Mouse (Mus musculus) forebrain, embryonic 13.5 days (tissue): ENCODE measurements around the gene Tmem8. TPM values are rescaled to one million over a fixed set of nuclear protein-coding genes. Genes with fewer than 3 reads are reported as not detected.
A peak's percentile ranks its signal among the peaks of the same experiment; 100 is the strongest.
"Not testable (repeated sequence)": the region's sequence is repeated elsewhere in the genome, so short reads cannot be mapped to it uniquely, and the experiment has no call there.

Experiments
- ATAC-seq: fragments of 200-750 bp; cut with Nextera tagmentation; 2 replicates; pipeline ENCODE4 v1.8.0; 2017
- H3K27ac ChIP-seq: fragments of 300-500 bp; sonication (generic); 2 replicates; pipeline ENCODE4 v1.5.1; 2015; ENCODE audit warnings: inconsistent platforms, mild to moderate bottlenecking, moderate library complexity
- H3K27me3 ChIP-seq: fragments of 300-500 bp; sonication (generic); 2 replicates; pipeline ENCODE4 v1.6.1; 2015; ENCODE audit warnings: mild to moderate bottlenecking, inconsistent platforms
- H3K36me3 ChIP-seq: fragments of 300-500 bp; sonication (generic); 2 replicates; pipeline ENCODE4 v1.6.1; 2015; ENCODE audit warnings: mild to moderate bottlenecking, inconsistent platforms; ENCODE audit not compliant: poor library complexity, severe bottlenecking
- H3K4me1 ChIP-seq: fragments of 300-500 bp; sonication (generic); 2 replicates; pipeline ENCODE4 v1.6.1; 2015; ENCODE audit warnings: inconsistent platforms
- H3K4me2 ChIP-seq: fragments of 300-500 bp; sonication (generic); 2 replicates; pipeline ENCODE4 v1.6.1; 2015; ENCODE audit warnings: inconsistent platforms, mild to moderate bottlenecking, moderate library complexity
- H3K4me3 ChIP-seq: fragments of 300-500 bp; sonication (generic); 2 replicates; pipeline ENCODE4 v1.5.1; 2015; ENCODE audit warnings: mild to moderate bottlenecking, inconsistent platforms
- H3K9ac ChIP-seq: fragments of 300-500 bp; sonication (generic); 2 replicates; pipeline ENCODE4 v1.6.1; 2015; ENCODE audit warnings: mild to moderate bottlenecking, inconsistent platforms
- H3K9me3 ChIP-seq: fragments of 300-500 bp; sonication (generic); replicated peaks from 2 replicates; pipeline ENCODE4 v1.6.1; 2016; ENCODE audit warnings: inconsistent platforms
- whole genome bisulfite sequencing: fragments of 180-500 bp; shearing (Covaris S2); methylation state at CpG from one replicate; pipeline ENCODE4 v1.1.7; 2015; 5-methylcytosine and 5-hydroxymethylcytosine counted together
- polyA plus RNA-seq: library from polyadenylated mRNA; unstranded; fragments of >200 nt; fragmentation: Nextera tagmentation; extraction: Ambion mirVana; gene quantifications from 2 replicates; pipeline ENCODE4 v1.2.1, GENCODE M21; 2015

The Tmem8 gene
- polyA plus RNA-seq, 1 experiment from 2014 or later, result 1.5 TPM

DNA sequence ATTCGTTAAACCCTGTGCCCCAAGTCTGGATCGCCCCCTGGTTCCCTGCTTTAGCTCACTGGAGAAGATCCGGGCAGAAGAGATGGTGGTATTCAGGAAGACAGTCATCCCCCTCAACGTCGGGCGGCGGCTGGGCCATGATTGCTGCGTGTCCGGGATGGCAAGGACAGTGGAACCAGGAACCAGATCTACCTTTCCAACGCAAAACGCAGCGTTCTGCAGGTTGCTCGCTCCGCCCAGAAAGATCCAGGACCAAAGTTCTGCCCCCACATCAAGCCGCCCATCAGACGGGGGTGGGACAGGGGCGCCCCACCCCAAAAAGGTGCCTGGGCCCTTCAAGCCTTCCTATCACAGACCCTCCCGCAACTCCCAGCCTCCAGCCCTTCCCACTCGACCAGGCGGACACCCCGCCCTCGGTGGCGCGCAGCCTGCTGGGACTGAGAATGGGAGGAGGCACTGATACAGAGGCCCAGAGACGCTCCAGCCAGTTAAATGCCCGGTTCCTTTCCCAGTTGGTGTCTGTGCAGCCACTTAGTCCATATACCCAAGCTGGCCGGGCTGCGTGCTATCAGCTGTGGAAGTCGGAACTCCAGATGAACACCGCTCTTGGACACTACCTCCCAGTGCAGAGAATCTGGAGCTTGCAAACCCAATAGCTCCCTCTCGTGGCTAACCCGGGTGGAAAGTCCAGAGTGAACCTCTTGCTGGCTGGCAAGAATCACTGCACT, 23.0 kb upstream of the Tmem8 start, which contains the start of gene Decr2:
Decr2 (minus strand) TSS at position 433 of the 728 bp plus-strand sequence.
- H3K9me3 ChIP-seq, result no peaks in the 10 kb centered on the region
- peak within 1 kb of the TSS; percentile 74 for H3K27ac ChIP-seq
- peak within 1 kb of the TSS; percentile 55 for H3K4me3 ChIP-seq
- peak; percentile 84 for ATAC-seq
- peaks cover 19% of the 10 kb centered on the region; the same call in 1 of the 2 replicates for H3K36me3 ChIP-seq
- peaks cover 10% of the 10 kb centered on the region for H3K4me1 ChIP-seq
- peak within 1 kb of the TSS; percentile 72 for H3K9ac ChIP-seq
- no peaks in the 10 kb centered on the region for H3K27me3 ChIP-seq
- WGBS, result 3% methylated on average over 32 of the region's 32 CpGs
- H3K4me2 ChIP-seq, result peak within 1 kb of the TSS; percentile 80

DNA sequence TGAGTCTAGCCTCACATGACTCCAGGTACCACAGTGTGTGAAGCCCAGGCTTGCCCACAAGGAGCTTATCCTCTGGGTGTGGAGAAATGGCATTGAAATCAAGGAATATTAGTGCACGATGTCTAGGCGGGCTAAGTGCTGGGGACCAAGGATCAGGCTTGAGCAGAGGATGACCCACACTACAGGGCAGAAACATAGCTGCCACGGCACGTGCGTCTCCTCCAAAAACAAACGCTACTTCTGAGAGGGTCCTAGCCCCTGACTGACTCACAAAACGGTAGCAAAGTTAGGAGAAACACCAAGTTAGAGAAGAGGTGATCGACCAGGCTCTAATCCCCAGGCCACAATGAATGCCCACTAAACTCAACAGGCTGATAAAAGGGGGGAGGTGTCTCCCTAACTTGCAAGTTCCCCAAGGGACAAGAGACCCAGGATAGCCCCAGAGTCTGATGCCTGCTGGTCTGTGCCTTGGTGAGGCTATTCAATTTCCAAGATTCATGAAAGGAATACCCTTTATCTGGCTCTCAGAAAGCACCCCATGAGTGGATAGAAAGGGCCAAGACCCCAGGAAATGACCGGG, 18.5 kb upstream of the Tmem8 start:
- H3K4me1 ChIP-seq, result peaks cover 15% of the 10 kb centered on the region
- WGBS, result 36% methylated on average over 9 of the region's 9 CpGs
- no peak for ATAC-seq
- peaks cover 16% of the 10 kb centered on the region; the same call in 1 of the 2 replicates for H3K36me3 ChIP-seq
- H3K27ac ChIP-seq, result no peak overlapping the region
- peak overlapping the region; percentile 58 for H3K4me3 ChIP-seq
- peak overlapping the region; percentile 75 for H3K4me2 ChIP-seq
- no peaks in the 10 kb centered on the region for H3K27me3 ChIP-seq
- H3K9me3 ChIP-seq, result no peaks in the 10 kb centered on the region
- H3K9ac ChIP-seq, result peak overlapping the region; percentile 80

DNA sequence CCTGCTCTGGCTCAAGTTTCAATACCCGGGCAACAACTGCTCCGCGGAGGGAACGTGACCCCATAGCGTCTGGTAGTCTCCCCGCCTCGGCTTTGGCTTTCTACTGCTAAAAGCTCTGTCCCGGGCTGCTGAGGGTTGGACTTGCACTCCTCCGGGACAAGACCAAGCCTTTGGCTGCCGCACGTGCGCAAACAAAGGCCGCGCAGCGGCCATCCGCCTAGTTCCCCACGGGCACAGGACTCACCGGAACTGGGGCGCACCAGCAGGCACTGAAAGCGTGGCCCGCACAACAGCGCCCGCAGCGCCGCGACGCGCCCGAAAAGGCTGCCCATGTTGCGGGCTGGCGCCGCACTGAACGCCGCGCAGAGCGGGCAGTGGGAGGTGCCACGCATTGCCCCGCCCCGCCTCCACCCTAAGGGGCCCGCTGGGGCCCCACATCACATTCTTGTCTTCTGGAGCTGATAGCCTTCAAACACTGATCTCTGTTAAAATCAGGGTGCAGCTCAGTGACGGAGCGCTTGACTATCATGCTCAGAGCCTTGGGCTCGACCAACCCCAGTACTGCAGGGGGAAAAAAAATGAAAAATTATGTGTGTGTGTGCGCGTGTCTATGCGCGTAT, 17.9 kb upstream of the Tmem8 start, which contains the start of gene Nme4:
Nme4 (minus strand) TSS at position 482 of the 620 bp plus-strand sequence.
- H3K9me3 ChIP-seq, result no peaks in the 10 kb centered on the region
- H3K9ac ChIP-seq, result peak within 1 kb of the TSS; percentile 80
- 3% methylated on average over 47 of the region's 47 CpGs for WGBS
- peak within 1 kb of the TSS; percentile 75 for H3K4me2 ChIP-seq
- peak; percentile 85 for ATAC-seq
- H3K36me3 ChIP-seq, result peaks cover 16% of the 10 kb centered on the region; the same call in 1 of the 2 replicates
- peaks cover 15% of the 10 kb centered on the region for H3K4me1 ChIP-seq
- H3K27ac ChIP-seq, result peak within 1 kb of the TSS; percentile 7
- H3K4me3 ChIP-seq, result peak within 1 kb of the TSS; percentile 58
- no peaks in the 10 kb centered on the region for H3K27me3 ChIP-seq

DNA sequence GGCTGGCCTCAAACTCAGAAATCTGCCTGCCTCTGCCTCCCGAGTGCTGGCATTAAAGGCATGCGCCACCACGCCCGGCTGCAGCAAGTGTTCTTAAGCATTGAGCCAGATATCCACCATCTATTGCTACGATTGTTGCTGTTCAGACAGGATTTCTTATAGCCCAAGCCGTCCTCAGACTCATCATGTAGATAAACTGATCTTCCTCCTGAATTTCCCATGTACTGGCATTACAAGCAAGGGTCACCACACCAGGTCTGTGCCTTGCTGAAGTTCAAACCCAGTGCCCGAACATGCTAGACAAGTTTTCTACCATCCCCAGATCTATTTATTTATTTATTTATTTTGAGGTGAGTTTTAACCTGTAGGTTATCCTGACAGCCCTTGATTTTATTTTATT, 14.6 kb upstream of the Tmem8 start:
- Histone ChIP-seq H3K27ac (no peak overlapping the region), H3K27me3 (no peaks in the 10 kb centered on the region), H3K4me2 (no peak overlapping the region), H3K9ac (no peak overlapping the region), H3K36me3 (peaks cover 3% of the 10 kb centered on the region; the same call in 1 of the 2 replicates), H3K4me1 (peaks cover 15% of the 10 kb centered on the region), H3K9me3 (no peaks in the 10 kb centered on the region), H3K4me3 (no peak overlapping the region)
- no peak for ATAC-seq
- 88% methylated on average over 7 of the region's 7 CpGs for WGBS

DNA sequence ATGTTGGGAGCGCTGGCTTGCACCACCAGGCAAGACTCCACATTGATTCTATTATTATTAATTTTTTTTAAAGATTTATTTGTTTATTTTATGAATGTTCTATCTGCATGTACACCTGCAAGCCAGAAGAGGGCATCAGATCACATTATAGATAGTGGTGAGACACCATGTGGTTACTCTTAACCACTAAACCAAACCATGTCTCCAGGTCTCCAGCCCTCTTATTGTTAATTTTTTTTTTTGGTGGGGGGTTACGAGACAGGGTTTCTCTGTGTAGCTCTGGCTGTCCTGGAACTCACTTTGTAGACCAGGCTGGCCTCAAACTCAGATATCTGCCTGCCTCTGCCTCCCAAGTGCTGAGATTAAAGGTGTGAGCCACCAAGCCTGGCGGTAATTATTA, 13.8 kb upstream of the Tmem8 start:
- not testable (repeated sequence) for H3K4me2 ChIP-seq, ATAC-seq, H3K27ac ChIP-seq, H3K4me3 ChIP-seq, H3K36me3 ChIP-seq, H3K27me3 ChIP-seq, H3K9ac ChIP-seq, H3K9me3 ChIP-seq
- WGBS, result 62% methylated on average over 3 of the region's 3 CpGs
- H3K4me1 ChIP-seq, result peaks cover 12% of the 10 kb centered on the region

DNA sequence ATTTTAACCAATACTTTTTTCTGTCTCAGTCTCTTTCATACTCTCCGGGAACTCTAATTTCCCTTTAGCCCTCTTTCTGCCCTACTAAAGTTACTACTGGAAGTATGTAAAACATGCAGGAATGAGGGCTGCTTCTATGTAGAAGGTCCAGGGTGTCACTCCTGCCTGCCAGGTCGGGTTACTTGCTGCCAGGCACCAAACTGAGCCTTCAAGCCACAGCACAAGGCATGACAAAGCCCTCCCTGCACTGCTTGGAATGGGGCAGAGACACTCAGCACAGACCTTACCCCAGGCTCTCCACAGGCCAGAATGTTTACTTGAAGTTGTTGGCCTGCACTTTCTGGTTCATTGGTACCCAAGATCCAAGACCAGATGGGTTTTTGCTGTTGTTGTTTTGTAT, 12.9 kb upstream of the Tmem8 start:
- no peak overlapping the region for H3K27ac ChIP-seq
- H3K4me2 ChIP-seq, result no peak overlapping the region
- H3K9me3 ChIP-seq, result no peaks in the 10 kb centered on the region
- no peak overlapping the region for H3K9ac ChIP-seq
- WGBS, result 48% methylated on average over 2 of the region's 2 CpGs
- H3K4me1 ChIP-seq, result peaks cover 4% of the 10 kb centered on the region; the same call in 1 of the 2 replicates
- no peaks in the 10 kb centered on the region for H3K27me3 ChIP-seq
- no peaks in the 10 kb centered on the region for H3K36me3 ChIP-seq
- no peak for ATAC-seq
- no peak overlapping the region for H3K4me3 ChIP-seq

DNA sequence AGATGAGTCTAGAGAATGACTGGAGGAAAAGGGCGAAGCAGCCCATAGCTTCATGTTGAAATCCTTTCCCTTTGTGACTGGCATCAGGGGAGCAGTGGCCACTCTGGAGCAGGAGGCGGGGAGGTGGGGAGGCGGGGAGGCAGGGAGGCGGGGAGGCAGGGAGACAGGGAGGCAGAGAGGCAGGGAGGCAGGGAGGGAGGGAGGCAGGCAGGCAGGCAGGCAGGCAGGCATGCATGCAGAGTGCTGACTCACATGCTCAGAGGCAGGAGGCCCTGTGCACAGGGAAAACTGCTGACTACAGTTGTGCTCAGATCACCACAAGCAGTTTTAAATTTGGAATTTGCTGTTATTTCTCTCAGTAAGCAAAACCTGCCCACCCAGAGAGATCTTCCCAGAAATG, 11.6 kb upstream of the Tmem8 start:
- no peak overlapping the region for H3K4me2 ChIP-seq
- H3K9ac ChIP-seq, result no peak overlapping the region
- no peak overlapping the region for H3K4me3 ChIP-seq
- H3K27me3 ChIP-seq, result no peaks in the 10 kb centered on the region
- no peaks in the 10 kb centered on the region for H3K4me1 ChIP-seq
- WGBS, result 52% methylated on average over 3 of the region's 4 CpGs
- no peaks in the 10 kb centered on the region for H3K36me3 ChIP-seq
- H3K9me3 ChIP-seq, result no peaks in the 10 kb centered on the region
- no peak overlapping the region for H3K27ac ChIP-seq
- ATAC-seq, result no peak

DNA sequence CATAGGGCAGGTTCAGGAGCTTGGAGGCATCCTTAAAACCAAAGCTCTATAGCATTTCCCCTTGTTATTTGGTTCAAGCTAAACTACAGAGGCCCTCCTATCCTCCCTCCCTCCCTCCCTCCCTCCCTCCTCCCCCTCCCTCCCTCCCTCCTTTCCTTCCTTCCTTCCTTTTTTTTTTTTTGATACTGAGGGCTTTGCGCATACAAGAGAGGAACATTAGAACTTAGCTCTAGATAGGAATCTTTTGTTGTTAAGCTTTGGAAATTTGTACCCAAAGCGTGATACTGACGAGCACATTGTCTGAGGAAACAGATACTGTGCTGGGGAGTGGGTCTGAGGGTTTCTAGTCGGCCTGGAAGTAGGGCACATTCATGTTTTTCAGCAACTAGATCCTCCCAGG, 7.5 kb upstream of the Tmem8 start:
- 70% methylated on average over 3 of the region's 4 CpGs for WGBS
- peaks cover 6% of the 10 kb centered on the region; the same call in 1 of the 2 replicates for H3K27me3 ChIP-seq
- H3K4me1 ChIP-seq, result peaks cover under 1% of the 10 kb centered on the region; the same call in 1 of the 2 replicates
- no peak overlapping the region for H3K4me3 ChIP-seq
- no peaks in the 10 kb centered on the region for H3K9me3 ChIP-seq
- H3K27ac ChIP-seq, result no peak overlapping the region
- no peak overlapping the region for H3K9ac ChIP-seq
- no peaks in the 10 kb centered on the region for H3K36me3 ChIP-seq
- no peak for ATAC-seq
- no peak overlapping the region for H3K4me2 ChIP-seq

DNA sequence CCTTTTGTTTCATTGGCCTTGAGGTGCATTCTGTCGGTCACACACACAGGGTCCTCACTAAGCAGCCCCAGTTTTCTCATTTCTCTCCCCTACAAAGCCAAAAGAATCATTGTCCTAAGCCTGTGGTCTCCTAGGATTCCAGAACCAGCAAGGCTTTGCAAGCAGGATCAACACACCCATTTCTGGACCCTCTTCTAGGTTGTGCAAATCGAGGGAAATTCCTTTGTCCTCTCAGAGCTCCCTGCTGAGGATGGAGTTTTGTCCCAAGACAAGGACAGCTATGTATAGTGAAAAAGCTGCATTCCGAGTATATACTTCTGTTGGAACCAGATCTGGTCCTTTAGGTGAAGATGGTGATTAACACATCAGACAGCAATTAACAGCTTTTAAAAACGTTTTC, 2.9 kb upstream of the Tmem8 start:
- no peak for ATAC-seq
- no peaks in the 10 kb centered on the region for H3K36me3 ChIP-seq
- WGBS, result 13% methylated on average over 4 of the region's 4 CpGs
- H3K4me2 ChIP-seq, result no peak overlapping the region
- H3K9ac ChIP-seq, result no peak overlapping the region
- no peak overlapping the region for H3K4me3 ChIP-seq
- H3K9me3 ChIP-seq, result no peaks in the 10 kb centered on the region
- H3K27me3 ChIP-seq, result peaks cover 41% of the 10 kb centered on the region
- H3K4me1 ChIP-seq, result peaks cover 19% of the 10 kb centered on the region
- no peak overlapping the region for H3K27ac ChIP-seq

DNA sequence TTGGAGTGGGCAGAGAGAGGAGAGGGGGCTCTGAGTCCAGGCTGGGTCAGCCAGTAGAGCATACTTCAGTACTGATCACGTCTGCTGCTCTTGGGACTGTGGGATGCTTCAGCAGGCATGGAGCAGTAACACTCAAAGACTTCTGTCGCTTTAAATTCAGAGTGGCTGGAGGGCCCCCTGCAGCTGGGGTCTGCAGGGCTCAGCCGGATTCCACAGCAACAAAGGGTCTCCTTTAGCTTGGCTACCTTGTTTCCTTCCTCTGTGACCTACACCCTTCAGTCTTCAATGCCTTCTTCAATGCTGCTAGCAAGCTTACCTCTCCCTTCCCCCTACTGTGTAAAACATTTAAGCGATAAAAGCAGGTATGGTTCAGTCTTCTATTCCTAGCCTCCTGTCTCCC, 2.1 kb upstream of the Tmem8 start:
- H3K4me2 ChIP-seq, result no peak overlapping the region
- H3K27me3 ChIP-seq, result peaks cover 50% of the 10 kb centered on the region
- ATAC-seq, result no peak
- peaks cover 19% of the 10 kb centered on the region for H3K4me1 ChIP-seq
- no peaks in the 10 kb centered on the region for H3K36me3 ChIP-seq
- H3K4me3 ChIP-seq, result no peak overlapping the region
- 4% methylated on average over 4 of the region's 4 CpGs for WGBS
- no peaks in the 10 kb centered on the region for H3K9me3 ChIP-seq
- H3K9ac ChIP-seq, result no peak overlapping the region
- no peak overlapping the region for H3K27ac ChIP-seq

DNA sequence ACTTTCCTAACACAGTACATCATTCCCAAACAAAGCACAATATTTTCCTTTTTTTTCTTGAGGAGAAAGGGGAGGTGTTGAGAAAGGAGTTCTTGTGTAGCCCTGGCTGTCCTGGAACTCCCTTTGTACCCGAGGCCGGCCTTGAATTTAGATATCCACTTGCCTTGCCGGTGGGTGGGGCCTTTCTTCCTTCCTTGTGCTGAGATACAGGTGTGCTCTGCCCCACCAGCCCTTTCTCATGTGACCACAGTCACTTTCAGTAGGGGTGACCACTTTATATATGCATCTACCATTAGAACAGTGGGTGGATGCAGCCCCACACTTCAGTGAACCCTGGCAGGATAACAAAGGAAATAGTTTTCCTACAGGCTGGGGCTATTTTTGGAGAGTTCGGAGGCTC, 1.4 kb upstream of the Tmem8 start:
- H3K4me3 ChIP-seq, result no peak overlapping the region
- peaks cover 19% of the 10 kb centered on the region for H3K4me1 ChIP-seq
- 23% methylated on average over 4 of the region's 4 CpGs for WGBS
- H3K4me2 ChIP-seq, result no peak overlapping the region
- no peaks in the 10 kb centered on the region for H3K9me3 ChIP-seq
- H3K36me3 ChIP-seq, result no peaks in the 10 kb centered on the region
- no peak overlapping the region for H3K27ac ChIP-seq
- no peak for ATAC-seq
- H3K9ac ChIP-seq, result no peak overlapping the region
- H3K27me3 ChIP-seq, result peaks cover 55% of the 10 kb centered on the region

DNA sequence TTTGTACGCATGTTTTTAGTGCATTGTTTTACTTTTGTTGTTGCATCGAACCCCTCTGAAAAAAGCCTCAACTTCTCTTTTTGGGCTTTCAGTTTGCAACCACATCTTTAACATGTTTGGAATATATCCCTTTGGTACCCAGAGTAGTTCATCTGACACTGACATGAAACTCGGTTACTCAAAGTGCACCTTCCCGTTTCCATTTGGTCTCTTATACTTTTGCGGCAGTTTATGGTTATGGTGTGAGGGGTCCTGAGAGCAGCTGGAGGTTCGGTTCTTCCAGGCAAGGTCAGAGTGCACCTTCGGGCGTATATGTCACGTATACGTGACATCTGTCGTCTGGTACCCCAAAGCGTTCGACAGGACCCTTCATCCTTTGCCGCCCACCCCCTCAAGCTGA, 348 bp upstream of the Tmem8 start:
- no peak for ATAC-seq
- 18% methylated on average over 14 of the region's 14 CpGs for WGBS
- Histone ChIP-seq H3K4me3 (peak overlapping the region; percentile 82), H3K27ac (no peak overlapping the region), H3K27me3 (peaks cover 65% of the 10 kb centered on the region), H3K36me3 (no peaks in the 10 kb centered on the region), H3K4me1 (peaks cover 19% of the 10 kb centered on the region), H3K9me3 (no peaks in the 10 kb centered on the region), H3K9ac (peak overlapping the region; percentile 85), H3K4me2 (peak overlapping the region; percentile 95)
